Mouse (Mus musculus) stomach, embryonic 14.5 days (tissue): Measurements from ENCODE around the gene Ptprg. TPM values are rescaled to one million over a fixed set of nuclear protein-coding genes. Genes with fewer than 3 reads are reported as not detected.

Experiments used
- ATAC-seq: fragments of 200-750 bp; cut with Nextera tagmentation; 2 replicates; pipeline ENCODE4 v1.8.0; 2017; ENCODE audit warnings: low read depth, moderate TSS enrichment; ENCODE audit not compliant: insufficient number of reproducible peaks, insufficient read depth, low FRiP score
- H3K27ac ChIP-seq: fragments of 300-500 bp; sonication (generic); 2 replicates; pipeline ENCODE4 v1.5.1; 2014; ENCODE audit warnings: mild to moderate bottlenecking, low read length, moderate library complexity, mixed read lengths
- H3K27me3 ChIP-seq: fragments of 300-500 bp; sonication (generic); 2 replicates; pipeline ENCODE4 v1.6.1; 2014; ENCODE audit warnings: low read length, control low read depth, mixed read lengths; ENCODE audit not compliant: control insufficient read depth, insufficient read depth
- H3K36me3 ChIP-seq: fragments of 300-500 bp; sonication (generic); 2 replicates; pipeline ENCODE4 v1.6.1; 2014; ENCODE audit warnings: mild to moderate bottlenecking, control low read depth, low read length, moderate library complexity, mixed read lengths; ENCODE audit not compliant: control insufficient read depth, insufficient read depth
- H3K4me1 ChIP-seq: fragments of 300-500 bp; sonication (generic); 2 replicates; pipeline ENCODE4 v1.6.1; 2014; ENCODE audit warnings: low read length, control low read depth, mixed read lengths; ENCODE audit not compliant: control insufficient read depth, insufficient read depth
- H3K4me2 ChIP-seq: fragments of 300-500 bp; sonication (generic); replicated peaks from 2 replicates; pipeline ENCODE4 v1.6.1; 2014; ENCODE audit warnings: low read depth, low read length, control low read depth
- H3K4me3 ChIP-seq: fragments of 300-500 bp; sonication (generic); 2 replicates; pipeline ENCODE4 v1.5.1; 2014; ENCODE audit warnings: low read depth, low read length, control low read depth
- H3K9ac ChIP-seq: fragments of 300-500 bp; sonication (generic); replicated peaks from 2 replicates; pipeline ENCODE4 v1.6.1; 2014; ENCODE audit warnings: low read depth, mild to moderate bottlenecking, control low read depth, low read length, moderate library complexity, mixed read lengths
- H3K9me3 ChIP-seq: fragments of 300-500 bp; sonication (generic); 2 replicates; pipeline ENCODE4 v1.6.1; 2016; ENCODE audit warnings: low read depth, low read length, control low read depth; ENCODE audit not compliant: control insufficient read depth
- WGBS: fragments of 180-500 bp; shearing (Covaris S2); extraction: QIAGEN DNeasy Blood & Tissue Kit; methylation state at CpG from one replicate; pipeline ENCODE4 v1.1.7; 2014; 5-methylcytosine and 5-hydroxymethylcytosine counted together
- polyA plus RNA-seq: library from polyadenylated mRNA; unstranded; fragments of >200 nt; fragmentation: Nextera tagmentation; extraction: Ambion mirVana; gene quantifications from 2 replicates; pipeline ENCODE4 v1.2.1, GENCODE M21; 2014

Ptprg gene
- polyA plus RNA-seq, 1 experiment from 2014 or later: 31.3 TPM

GRCm38 (mm10) chr14:11667762-11668161, 114.4 kb downstream of the Ptprg start:
- Histone ChIP-seq H3K9ac (no peak overlapping the region), H3K27me3 (no peaks in the 10 kb centered on the region)
- 16% methylated on average over 3 of the region's 3 CpGs for WGBS

GRCm38 (mm10) chr14:11670847-11671246, 117.5 kb downstream of the Ptprg start:
- WGBS: 18% methylated on average over 6 of the region's 6 CpGs
- H3K4me1 ChIP-seq: no peaks in the 10 kb centered on the region
- ATAC-seq: no peak

More at GRCm38 (mm10) chr14:11667762-11668161, 114.4 kb downstream of the Ptprg start:
- no peaks in the 10 kb centered on the region for H3K9me3 ChIP-seq
- H3K4me2 ChIP-seq: no peak overlapping the region
- no peaks in the 10 kb centered on the region for H3K4me1 ChIP-seq
- no peaks in the 10 kb centered on the region for H3K36me3 ChIP-seq
- no peak for ATAC-seq
- no peak overlapping the region for H3K4me3 ChIP-seq
- no peak overlapping the region for H3K27ac ChIP-seq

GRCm38 (mm10) chr14:11672981-11673547, 119.7 kb downstream of the Ptprg start:
- Histone ChIP-seq H3K4me1 (no peaks in the 10 kb centered on the region), H3K4me2 (no peak overlapping the region), H3K9me3 (no peaks in the 10 kb centered on the region), H3K4me3 (no peak overlapping the region), H3K27ac (no peak overlapping the region), H3K27me3 (no peaks in the 10 kb centered on the region), H3K9ac (no peak overlapping the region), H3K36me3 (no peaks in the 10 kb centered on the region)
- WGBS: 81% methylated on average over 3 of the region's 3 CpGs
- ATAC-seq: no peak

More at GRCm38 (mm10) chr14:11670847-11671246, 117.5 kb downstream of the Ptprg start:
- no peaks in the 10 kb centered on the region for H3K36me3 ChIP-seq
- no peaks in the 10 kb centered on the region for H3K9me3 ChIP-seq
- H3K27me3 ChIP-seq: no peaks in the 10 kb centered on the region
- H3K4me2 ChIP-seq: no peak overlapping the region
- no peak overlapping the region for H3K9ac ChIP-seq
- no peak overlapping the region for H3K27ac ChIP-seq
- no peak overlapping the region for H3K4me3 ChIP-seq

GRCm38 (mm10) chr14:11678201-11678600, 124.9 kb downstream of the Ptprg start:
- no peak overlapping the region for H3K27ac ChIP-seq
- no peak overlapping the region for H3K4me2 ChIP-seq
- H3K36me3 ChIP-seq: no peaks in the 10 kb centered on the region
- H3K9ac ChIP-seq: no peak overlapping the region
- no peak for ATAC-seq
- H3K4me3 ChIP-seq: no peak overlapping the region
- no peaks in the 10 kb centered on the region for H3K9me3 ChIP-seq
- peaks cover 14% of the 10 kb centered on the region; the same call in 1 of the 2 replicates for H3K4me1 ChIP-seq
- WGBS: 69% methylated on average over 4 of the region's 4 CpGs
- no peaks in the 10 kb centered on the region for H3K27me3 ChIP-seq

- WGBS: 73% methylated on average over 3 of the region's 3 CpGs
- H3K36me3 ChIP-seq: no peaks in the 10 kb centered on the region
- peaks cover 25% of the 10 kb centered on the region for H3K4me1 ChIP-seq
- H3K4me2 ChIP-seq: no peak overlapping the region
- no peak overlapping the region for H3K4me3 ChIP-seq
- ATAC-seq: no peak
- no peak overlapping the region for H3K27ac ChIP-seq
- H3K27me3 ChIP-seq: no peaks in the 10 kb centered on the region
- no peaks in the 10 kb centered on the region for H3K9me3 ChIP-seq
- no peak overlapping the region for H3K9ac ChIP-seq
Measured at GRCm38 (mm10) chr14:11679741-11680140, 126.4 kb downstream of the Ptprg start.

- Histone ChIP-seq H3K4me2 (no peak overlapping the region), H3K4me1 (peaks cover 25% of the 10 kb centered on the region), H3K36me3 (no peaks in the 10 kb centered on the region), H3K27ac (no peak overlapping the region), H3K27me3 (no peaks in the 10 kb centered on the region), H3K9me3 (no peaks in the 10 kb centered on the region), H3K4me3 (no peak overlapping the region), H3K9ac (no peak overlapping the region)
- WGBS: 87% methylated on average over 2 of the region's 2 CpGs
- ATAC-seq: no peak
Measured at GRCm38 (mm10) chr14:11680621-11681020, 127.3 kb downstream of the Ptprg start.

GRCm38 (mm10) chr14:11682441-11682840, 129.1 kb downstream of the Ptprg start:
- Histone ChIP-seq H3K27me3 (no peaks in the 10 kb centered on the region), H3K9ac (no peak overlapping the region), H3K4me1 (peaks cover 25% of the 10 kb centered on the region), H3K36me3 (no peaks in the 10 kb centered on the region), H3K4me2 (no peak overlapping the region), H3K27ac (0 out of 2 replicates have a peak overlapping the region, but pooled peaks have one; percentile 10), H3K4me3 (no peak overlapping the region), H3K9me3 (no peaks in the 10 kb centered on the region)
- WGBS: 20% methylated on average over 3 of the region's 3 CpGs
- no peak for ATAC-seq

- Histone ChIP-seq H3K4me3 (no peak overlapping the region), H3K9me3 (no peaks in the 10 kb centered on the region), H3K27ac (peak overlapping the region; percentile 61), H3K36me3 (no peaks in the 10 kb centered on the region), H3K4me1 (peaks cover 25% of the 10 kb centered on the region), H3K4me2 (no peak overlapping the region), H3K27me3 (no peaks in the 10 kb centered on the region), H3K9ac (no peak overlapping the region)
- ATAC-seq: peak; percentile 64; the same call in 1 of the 2 replicates
- WGBS: 31% methylated on average over 10 of the region's 10 CpGs
Measured at GRCm38 (mm10) chr14:11683386-11684081, 130.2 kb downstream of the Ptprg start.
